Mouse (Mus musculus) cerebellum, adult 11 months (tissue): ENCODE measurements at regions not wholly inside any gene's neighbourhood (a gene's known extent, or its start where the extent isn't known, plus 50 kb on each side); places are given as distances from the start of the nearest gene placed in this dataset.
A peak's percentile ranks its signal among the peaks of the same experiment; 100 is the strongest.

Experiments
- DNase-seq: peaks from one replicate; pipeline ENCODE4 v3.0.0; 2022

- no peak for DNase-seq
These were observed 252.6 kb upstream of the Rag2 start for GRCm38 (mm10) chr2:101371834-101372493.

GRCm38 (mm10) chr2:101380595-101380994 lies 243.9 kb upstream of the Rag2 start:
- DNase-seq = no peak

GRCm38 (mm10) chr2:101415002-101415401 lies 209.5 kb upstream of the Rag2 start:
- no peak for DNase-seq

GRCm38 (mm10) chr2:101416702-101417101 lies 207.8 kb upstream of the Rag2 start:
- no peak for DNase-seq

- no peak for DNase-seq
These were observed 191.2 kb upstream of the Rag2 start for GRCm38 (mm10) chr2:101433141-101433895.

GRCm38 (mm10) chr2:101440231-101440630 lies 184.3 kb upstream of the Rag2 start:
- DNase-seq = no peak

- no peak for DNase-seq
These were observed 183.4 kb upstream of the Rag2 start for GRCm38 (mm10) chr2:101441081-101441630.

GRCm38 (mm10) chr2:101455591-101455990 lies 168.9 kb upstream of the Rag2 start:
- no peak for DNase-seq

- no peak for DNase-seq
These were observed 165.6 kb upstream of the Rag2 start for GRCm38 (mm10) chr2:101458959-101459358.

- peak; percentile 75 for DNase-seq
These were observed 162.1 kb upstream of the Rag2 start for GRCm38 (mm10) chr2:101462450-101462849.

- DNase-seq = peak; percentile 27
These were observed 160.0 kb upstream of the Rag2 start for GRCm38 (mm10) chr2:101464291-101465140.

GRCm38 (mm10) chr2:101470569-101471100 lies 153.9 kb upstream of the Rag2 start:
- no peak for DNase-seq

GRCm38 (mm10) chr2:101472449-101473115 lies 151.9 kb upstream of the Rag2 start:
- DNase-seq = peak; percentile 86

- DNase-seq = no peak
These were observed 151.4 kb upstream of the Rag2 start for GRCm38 (mm10) chr2:101473116-101473485.

GRCm38 (mm10) chr2:101476862-101477261 lies 147.7 kb upstream of the Rag2 start:
- no peak for DNase-seq

GRCm38 (mm10) chr2:101490207-101490606 lies 134.3 kb upstream of the Rag2 start:
- no peak for DNase-seq

GRCm38 (mm10) chr2:101491762-101492161 lies 132.8 kb upstream of the Rag2 start:
- DNase-seq = no peak

- DNase-seq = no peak
These were observed 116.4 kb upstream of the Rag2 start for GRCm38 (mm10) chr2:101508116-101508515.
